Mouse (Mus musculus) bone marrow, adult 2 months (tissue): ENCODE data around the gene Oxct1.

Source experiments
- CTCF ChIP-seq: fragments of 200-500 bp; IDR thresholded peaks from 2 replicates; pipeline ENCODE4 v1.5.1; 2011; ENCODE audit warnings: low read length, control low read depth; ENCODE audit not compliant: control insufficient read depth, insufficient read depth
- POLR2A ChIP-seq: fragments of 200-500 bp; IDR thresholded peaks from 2 replicates; pipeline ENCODE4 v1.6.1; 2011; ENCODE audit warnings: low read depth, mild to moderate bottlenecking, control low read depth, low read length, borderline replicate concordance; ENCODE audit not compliant: control insufficient read depth

DNA sequence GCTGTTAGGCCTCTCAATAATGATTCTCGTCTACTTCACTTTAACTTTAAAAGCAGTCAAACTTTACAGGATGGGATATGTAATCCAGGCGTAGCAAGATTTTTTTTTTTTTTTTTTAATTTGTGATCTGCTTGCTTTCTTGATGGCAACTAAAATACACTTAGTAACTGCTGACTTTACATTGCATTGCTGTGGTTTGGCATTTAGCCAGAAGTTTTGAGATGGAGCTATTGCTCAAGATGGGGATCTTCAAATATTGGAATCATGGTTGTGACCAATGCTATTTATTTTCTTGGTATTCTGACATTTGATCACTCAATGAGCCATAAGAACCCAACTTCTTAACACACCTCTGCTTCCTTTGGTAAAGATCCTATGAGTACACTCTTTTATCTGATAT lies 66.4 kb downstream of the Oxct1 start:
- TF ChIP-seq POLR2A = no peak
- TF ChIP-seq CTCF = no peak
